Mouse (Mus musculus) retina, embryonic 14.5 days (tissue): Measurements from ENCODE around the gene Tnnc1.

Experiments
- DNase-seq: peaks from one replicate; pipeline ENCODE4 v3.0.0-alpha.2; 2015; ENCODE audit warnings: low spot score

The Tnnc1 gene

DNA sequence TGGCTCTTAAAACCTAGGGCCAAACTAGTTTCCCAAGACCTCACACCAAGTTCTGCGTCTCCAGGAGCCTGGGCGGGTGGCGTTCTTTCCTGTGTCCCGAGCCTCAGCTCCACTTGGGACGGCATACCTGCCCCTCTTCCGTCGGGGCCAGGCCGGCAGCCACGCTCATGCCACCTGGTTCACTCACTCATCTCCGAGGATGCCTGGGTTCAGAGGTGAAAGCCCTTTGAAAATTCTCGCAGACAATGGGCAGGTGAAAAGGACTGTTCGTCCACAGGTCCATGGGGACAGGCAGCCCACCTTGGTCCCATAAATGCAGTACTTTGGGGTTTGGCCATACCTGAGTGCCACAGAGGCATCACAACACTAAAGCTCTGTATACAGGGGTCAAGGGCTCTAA is 23.9 kb upstream of the Tnnc1 start:
- no peak for DNase-seq

DNA sequence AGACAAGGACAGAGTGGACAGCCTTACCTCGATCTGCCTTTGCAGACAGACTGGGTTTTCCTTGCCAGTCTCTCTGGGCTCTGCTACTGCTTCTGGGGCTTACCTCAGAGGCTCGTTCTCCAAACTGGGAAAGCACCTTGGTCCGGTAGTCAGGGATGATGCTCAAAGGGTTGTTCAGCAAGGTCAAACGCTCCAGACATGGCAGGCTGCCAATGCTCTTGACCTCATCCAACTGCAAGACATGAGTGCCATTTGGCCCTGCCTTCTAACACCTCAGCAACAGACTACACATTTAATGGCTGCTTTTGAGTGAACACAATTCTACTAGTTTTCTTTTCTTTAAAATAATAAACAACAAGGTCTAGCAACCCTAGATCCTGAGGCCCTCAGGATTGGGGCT is 21.5 kb upstream of the Tnnc1 start:
- no peak for DNase-seq

DNA sequence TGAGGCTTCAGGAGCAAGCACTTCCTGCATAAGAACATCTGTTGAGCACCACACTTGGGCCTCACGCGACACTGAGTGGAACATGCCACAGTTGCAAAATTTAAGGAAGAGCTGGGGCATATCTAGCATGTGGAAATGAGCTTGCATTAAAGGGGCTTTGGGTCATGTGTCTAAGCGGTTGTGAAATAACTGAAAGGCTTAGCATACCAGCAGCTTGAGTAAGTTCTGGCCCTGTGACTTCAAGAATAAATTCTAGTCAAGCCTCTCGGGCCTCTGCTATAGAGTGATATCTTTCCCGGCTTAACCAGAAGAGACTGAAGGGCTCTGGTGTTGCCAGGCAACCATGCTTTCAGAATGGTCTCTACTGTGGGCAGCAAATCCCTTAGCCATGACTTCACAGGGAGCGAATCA is 19.3 kb upstream of the Tnnc1 start:
- DNase-seq = no peak

DNA sequence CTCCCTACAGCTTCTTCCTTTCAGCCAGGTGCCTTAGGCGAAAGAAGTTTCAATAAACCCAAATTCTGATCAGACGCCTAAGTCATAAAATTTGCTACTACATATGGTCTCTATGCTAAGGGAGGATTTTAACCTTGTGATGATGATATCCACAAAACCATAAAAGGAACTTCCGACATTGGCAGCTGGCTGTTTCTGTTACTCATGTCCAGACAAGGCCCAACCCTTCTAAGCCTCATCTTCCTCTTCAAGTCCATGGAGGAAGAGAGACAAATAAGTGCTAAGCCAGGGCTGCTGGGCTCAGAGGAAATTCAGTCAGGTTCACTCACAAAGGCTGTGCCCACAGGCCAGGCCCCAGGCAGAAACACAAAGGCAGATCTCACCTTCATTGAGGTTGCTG is 18.8 kb upstream of the Tnnc1 start:
- DNase-seq = no peak

DNA sequence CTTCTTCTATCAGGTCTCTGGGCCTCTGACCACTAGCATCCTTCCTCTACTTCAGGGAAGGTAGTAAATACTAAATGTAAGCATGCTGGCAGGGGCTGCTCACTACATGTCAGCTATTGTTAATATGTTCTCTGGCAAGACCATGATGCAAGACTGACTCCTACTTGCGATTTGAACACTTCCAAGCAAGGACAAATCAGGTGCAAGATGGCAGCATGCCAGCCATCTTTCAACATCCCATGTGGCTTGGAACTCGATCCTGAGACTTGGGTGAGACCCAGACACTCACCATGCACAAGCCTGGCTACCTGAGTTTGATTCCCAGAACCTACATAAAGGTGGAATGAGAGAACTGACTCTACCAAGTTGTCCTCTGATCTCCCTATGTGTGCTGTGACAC is 16.2 kb upstream of the Tnnc1 start:
- DNase-seq = no peak

DNA sequence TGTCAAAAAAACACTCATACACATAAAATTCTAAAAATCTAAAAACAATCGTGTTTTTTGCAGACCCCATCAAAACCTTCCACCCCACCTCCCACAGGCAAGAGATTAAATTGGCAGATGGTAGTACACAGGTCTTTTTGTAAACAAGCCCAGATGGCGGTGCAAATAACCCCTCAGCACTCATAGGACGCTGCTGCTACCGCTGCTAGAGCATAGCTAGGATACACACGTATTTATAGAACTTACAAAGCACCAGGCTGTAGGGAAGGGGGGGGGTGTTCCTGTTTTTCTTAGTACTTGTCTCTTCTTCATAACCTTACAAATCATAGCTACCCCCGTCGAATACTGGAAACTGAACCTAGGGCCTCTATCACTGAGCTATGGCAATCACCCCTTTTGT is 14.3 kb upstream of the Tnnc1 start:
- no peak for DNase-seq

DNA sequence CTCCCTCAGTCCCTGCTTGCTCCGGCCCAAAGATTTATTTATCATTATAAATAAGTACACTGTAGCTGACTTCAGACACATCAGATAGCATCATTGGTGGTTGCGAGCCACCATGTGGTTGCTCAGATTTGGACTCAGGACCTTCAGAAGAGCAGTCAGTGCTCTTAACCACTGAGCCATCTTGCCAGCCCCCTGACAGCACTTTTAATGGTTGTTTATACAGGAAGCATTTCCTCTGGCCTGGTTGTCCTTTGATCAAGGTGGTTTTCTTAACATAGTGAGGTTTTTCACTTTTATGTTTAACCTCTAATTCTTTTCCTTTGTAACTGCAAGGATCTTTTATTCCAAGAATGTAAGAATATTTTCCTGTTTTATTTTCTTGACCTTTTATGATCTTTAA is 13.7 kb upstream of the Tnnc1 start:
- DNase-seq = no peak

DNA sequence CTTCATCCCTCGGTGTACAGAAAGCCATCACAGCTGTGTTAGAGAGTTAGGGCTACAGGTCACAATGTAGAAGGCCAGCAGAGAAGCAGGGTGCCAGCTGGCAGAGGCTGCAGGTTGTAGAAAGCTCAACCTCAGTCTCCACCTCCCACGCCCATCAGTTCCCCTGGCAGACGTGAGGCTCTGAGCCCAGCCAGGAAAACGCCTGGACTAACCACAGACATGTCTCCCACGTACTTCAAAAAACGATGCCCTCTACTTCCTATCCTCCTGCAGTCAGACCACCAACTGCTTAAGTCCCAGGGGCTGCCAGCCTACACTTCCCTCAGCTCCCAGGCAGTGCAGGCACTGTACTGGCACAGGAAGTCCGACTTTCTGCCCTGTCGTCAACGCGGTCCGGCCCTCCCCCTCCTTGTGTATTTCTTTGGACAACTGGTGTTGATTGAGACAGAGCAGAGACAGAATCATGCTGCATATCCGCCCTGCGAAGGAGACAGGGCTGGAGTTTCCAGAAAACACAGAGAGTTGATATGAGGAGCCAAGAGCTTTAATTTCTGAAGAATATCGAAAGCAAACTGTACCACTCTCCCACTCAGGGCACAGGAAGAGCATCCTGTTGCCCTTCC is 13.1 kb upstream of the Tnnc1 start:
- no peak for DNase-seq

DNA sequence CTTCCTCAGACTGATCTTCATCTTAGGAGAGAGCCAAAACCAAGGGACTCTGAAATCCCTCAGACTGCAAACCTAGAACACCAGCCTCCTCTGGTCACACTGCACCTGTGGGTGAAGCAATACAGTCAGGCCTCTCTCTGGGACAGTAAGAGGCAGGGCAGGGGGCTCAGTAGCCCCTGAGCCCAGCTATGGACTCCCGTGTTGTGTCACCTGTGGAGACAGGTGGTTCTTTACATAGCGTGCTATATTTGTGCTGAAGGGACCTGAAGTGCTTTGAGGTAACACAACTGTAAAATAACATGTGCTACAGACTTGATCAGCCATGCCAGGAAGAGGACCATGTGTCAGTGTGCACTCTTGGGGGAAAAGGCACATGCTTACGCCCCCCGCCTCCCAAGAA is 12.6 kb upstream of the Tnnc1 start:
- no peak for DNase-seq

DNA sequence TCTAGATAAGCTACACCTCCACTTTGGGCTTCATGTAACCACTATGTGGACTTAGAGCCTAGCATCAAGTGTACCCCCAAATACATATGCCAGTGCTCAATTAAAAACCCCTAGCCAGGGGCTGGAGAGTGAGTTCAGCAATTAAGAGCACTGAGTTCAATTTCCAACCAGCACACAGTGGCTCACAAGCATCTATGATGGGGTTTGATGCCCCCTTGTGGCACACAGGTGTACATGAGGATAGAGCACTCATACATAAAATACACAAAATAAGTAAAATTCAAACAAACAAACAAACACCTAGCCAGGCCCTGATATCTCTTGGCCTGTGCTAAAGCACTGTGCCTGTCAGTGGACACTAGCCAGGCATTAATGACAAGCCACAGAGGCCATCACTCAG is 12.1 kb upstream of the Tnnc1 start:
- peak; percentile 45 for DNase-seq

DNA sequence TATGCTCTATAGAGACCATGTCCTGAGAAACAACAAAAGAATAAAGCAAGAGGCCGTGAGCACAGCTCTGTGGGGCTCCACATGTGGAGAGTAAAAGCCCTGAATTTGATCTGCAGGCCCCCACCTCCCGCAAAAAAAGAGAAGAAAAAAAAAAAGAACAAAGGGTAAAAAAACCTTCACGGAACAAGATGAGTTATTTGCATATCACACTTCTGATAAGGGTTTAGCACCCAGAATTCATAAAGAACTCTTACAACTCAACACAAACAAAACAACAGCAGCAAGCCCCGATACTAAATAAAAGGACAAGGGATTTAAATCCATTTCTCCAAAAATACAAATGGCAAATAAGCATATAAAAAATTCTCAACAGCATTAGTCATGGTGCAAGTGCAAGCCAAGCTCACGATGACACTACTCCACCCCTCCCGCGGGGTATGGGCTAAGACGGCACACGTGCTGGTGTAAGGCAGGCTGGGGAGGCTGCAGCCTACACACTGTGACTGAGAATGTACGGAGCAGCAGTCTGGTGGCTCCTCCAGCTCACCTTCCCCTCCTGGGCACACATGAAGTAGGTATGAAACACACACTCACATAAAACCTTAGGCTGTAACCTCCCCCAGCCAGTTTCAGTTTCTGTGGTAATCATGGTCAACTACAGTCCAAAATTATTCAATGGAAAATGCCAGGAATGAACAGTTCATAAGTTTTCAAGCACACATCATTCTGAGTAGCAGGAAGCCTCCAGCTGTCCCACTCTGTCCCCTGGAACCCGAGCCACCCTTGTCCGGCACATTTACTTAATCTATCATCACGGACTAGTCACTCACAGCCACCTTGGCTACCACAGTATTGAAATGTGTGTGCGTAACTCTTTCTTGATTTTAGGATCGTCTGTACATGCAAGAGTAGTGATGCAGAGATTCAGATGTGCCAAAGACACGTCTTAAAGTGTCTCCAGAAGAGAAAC is 10.3 kb upstream of the Tnnc1 start:
- no peak for DNase-seq

DNA sequence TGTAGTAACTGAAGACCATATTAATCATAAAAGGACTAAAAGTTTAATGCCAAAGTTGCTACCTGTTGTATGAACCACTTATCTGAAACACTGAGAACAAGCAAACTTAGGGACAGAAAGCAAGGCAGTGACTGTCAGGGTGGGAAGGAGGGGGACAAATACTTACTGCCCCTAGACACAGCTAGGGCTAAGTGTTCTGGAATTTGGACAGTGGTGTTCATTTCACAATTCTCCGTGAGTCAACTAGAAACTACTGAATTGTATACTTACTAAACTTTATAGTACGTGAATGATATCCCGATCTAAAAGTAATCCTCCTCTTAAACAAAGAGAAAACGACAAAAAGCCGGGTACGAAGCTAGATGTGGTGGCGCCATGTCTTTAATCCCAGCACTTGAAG is 8.5 kb upstream of the Tnnc1 start:
- DNase-seq = no peak

DNA sequence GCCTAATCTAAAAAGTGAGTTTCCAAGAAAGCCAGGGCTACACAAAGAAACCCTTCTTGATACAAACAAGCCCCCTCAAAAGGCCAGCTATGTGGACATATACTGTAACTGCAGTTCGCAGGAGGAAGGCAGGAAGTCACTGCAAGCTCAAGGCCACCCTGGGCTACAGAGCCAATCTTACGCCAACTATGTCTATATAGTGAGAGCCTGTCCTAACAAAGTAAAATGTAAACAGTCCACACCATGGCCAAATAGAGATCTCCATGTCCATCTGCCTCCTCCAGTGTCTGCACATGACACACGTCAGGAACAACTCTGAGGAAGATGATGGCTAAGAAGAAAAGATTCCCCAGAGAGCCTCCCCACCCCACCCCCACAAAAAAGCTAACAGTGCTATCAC is 8.1 kb upstream of the Tnnc1 start:
- no peak for DNase-seq

DNA sequence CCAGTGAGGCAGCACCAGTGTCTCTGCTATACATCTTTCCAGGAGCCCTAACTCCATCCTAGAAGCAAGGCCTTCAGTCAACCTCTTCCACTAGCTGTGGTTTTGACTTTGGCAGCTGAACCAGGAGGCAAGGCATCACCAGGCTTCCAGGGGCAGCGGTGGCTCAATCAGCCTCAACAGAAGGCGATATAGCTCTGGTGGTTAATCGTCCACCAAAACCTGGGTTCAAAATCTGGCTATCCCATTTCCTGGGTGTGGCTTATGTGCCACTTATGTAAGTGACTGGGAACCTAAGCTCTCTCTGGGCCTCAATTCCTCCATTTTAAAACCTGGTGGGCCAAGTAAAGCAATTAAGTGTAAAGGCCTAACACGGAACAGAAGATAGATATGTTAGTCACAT is 3.3 kb upstream of the Tnnc1 start:
- no peak for DNase-seq

DNA sequence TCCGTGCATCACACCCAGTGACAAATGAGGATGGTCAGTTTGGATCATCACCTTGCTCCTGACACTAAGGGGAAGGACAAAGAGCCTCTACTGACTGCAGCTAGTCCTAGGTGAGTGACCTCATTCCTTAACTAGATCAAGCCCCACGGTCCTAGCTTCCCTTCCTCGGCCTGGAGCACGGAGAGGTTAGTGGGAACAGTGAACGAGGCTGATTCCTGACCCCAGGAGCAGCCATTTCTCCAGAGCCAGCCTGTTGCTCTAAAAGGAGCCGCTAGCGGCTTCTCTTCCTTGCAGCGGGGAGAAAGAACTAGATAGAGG is 2.9 kb upstream of the Tnnc1 start:
- DNase-seq = peak; percentile 41

DNA sequence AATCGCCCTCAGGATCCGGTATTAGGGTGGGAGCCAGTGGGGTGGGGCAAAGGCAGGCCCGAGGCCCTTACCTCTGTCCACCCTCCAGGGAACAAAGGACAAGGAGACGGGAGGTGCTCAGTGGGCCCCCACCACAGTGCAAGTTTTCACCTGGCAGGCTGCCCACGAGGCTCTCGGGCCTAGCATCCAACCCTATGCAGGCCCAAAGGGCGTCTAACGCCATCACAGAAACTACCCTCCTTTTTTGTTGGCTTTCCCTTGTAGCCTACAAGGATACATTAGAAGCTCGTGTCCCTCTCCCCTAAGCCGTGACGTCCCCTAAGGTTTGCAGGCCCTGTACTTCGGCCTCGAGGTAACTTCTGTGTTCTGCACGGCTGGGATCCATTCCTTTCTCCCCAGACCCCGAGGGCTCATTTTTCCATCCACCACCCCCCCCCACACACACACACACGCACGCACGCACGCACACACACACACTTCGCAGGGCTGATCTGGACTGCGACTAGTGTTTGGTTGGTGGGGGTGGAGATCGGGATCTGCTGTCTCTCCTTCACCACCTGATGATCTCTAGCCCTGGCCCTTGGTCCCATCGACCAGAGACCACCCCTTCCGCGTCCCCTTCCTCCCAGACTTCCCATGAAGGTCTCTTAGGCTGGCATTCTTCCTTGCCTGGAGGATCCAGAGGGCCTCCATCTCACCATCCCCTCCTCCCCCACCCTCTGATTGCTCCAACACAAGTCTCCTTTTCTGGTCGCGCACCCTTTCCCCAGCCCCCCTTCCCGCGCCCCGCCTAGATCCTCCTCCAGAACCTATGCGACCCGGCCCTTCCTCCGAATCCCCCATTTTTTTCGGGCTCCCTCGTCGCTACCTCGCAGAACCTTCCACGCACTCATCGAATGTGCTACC is 2.3 kb upstream of the Tnnc1 start:
- peak; percentile 45 for DNase-seq

DNA sequence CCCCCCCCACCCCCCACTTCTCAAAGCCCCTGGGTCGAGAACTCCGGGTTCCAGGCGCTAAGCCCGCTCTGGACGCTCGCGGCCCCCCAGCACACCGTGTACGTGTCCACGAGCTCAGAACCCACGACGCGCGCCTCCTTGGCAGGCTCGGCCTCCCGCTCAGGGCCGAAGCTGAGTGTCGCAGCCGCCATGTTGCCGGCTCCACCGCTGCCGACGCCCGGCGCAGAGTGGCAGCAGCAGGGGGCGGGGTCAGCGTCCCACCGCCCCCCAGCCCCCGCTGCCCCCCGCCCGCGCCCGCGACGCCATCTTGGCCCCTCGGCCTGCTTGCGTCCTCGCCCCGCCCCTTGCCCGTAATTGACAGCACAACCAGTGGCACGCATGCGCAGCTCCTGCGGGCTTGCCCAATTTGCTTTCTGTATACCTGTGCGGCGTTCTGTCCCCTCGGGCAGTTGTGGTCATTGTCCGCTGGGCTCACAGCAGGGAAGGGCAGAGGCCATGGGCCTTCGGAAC is 1.6 kb upstream of the Tnnc1 start:
- peak; percentile 97 for DNase-seq

DNA sequence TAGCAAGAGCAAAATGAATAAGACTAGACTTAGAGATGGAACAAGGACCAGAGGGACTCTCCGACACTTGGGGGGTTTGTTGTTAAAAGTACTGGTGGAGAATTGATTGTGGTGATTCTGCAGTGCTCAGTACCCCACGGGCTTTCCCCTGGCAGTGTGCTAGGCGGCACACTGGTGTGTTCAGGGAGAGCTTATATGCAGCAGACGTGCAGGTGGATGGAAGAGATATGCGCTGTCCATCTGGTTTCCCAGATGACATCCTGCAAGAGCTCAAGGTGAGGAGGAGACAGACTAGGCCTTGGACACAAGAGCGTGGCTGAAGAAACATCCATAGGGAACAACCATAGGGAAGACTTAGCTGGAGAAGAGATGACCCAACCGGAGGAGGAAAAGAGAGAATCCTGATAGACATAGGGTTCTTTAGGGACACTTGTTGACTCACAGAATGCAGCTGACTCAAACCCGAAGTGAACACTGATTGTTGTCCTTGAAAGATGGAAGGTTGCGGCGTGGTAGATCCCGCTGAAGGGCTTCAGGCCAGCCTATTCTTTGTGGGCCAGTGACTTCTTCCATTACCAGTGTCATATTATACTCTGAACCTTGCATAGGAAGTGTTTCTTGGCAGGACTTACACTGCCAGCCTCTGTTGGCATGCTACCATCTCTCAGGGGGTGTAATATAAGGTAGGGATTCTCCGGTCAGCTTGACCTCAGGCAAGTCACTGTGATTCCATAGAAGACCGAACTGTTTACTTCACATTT is 862 bp upstream of the Tnnc1 start:
- no peak for DNase-seq

DNA sequence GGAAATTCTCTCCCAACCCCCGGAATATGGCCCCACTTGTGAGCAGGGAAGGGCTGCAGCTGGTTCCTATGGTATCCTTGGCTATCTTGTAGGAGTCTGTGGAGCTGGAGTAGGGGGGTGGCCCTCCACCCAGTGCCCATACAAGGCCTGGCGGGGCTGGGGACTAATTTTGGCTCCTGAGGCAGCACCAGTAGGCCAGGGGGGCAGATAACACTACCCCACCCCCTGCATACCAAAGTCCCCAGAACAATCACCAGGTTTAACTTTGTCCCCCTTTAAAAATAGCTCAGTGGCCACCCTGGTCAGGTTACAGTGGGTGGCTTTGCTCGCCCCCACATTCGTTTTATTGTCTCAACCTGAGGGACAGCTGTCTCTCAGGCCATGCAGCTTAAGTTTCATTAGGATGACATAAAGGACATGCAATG is 1.0 kb downstream of the Tnnc1 start:
- DNase-seq = no peak

DNA sequence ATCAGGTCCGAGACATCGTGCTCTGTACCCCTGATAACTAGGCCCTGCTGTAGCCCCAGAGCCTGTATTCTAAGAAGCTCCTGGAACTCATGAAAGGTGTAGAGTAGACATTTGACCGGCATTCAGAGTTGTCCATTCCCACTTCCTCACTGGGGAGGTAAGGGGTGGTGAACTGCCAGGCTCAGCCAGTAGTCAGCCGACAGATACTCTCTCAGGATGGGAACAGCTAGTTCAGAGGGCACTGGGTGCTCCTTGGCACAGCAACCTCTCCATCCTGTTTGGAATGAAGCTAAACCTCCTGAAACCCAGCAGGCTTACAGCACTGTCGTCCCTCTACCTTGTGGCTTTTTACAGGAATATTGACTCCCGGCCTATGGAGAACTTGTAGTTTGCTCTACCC is 3.7 kb downstream of the Tnnc1 start:
- no peak for DNase-seq

DNA sequence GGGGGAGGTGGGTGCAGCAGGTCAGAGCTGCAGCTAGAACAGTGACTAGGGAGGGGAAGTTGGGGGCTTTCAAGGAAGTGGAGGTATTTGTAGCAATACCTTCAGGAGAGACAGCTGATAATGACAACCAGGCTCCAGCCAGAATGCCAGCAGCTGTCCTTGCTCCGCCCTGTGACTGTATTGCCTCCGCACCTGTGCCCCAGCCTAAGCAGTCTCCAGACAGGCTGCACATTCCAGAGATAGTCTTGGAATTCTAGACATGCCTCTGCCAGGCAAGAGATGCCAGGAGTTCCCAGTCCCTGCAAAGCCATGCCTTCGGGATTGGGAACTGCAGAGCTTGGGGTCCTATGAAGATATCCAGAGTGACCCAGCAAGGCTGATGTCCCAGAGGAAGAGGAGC is 4.4 kb downstream of the Tnnc1 start:
- DNase-seq = no peak

DNA sequence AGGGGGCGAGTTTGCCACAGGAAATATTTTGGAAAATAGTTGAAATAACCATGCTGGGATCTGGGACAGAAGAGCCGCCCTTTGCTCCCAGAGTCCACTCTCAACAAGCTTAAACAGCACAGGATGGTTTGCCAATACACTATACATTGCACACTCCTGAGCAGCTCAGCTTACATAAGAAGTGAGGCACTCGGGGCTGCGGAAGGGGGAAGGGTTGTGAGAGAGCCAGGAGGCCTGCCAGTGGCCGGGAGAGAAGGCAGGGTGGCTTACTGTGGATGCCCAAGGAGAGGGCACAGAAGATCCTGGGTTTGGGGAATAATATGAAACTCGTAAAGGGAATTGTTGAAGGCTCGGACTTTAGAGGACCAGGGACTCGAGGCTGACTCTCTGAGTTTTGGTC is 5.8 kb downstream of the Tnnc1 start:
- DNase-seq = no peak
